Mouse (Mus musculus): ENCODE results near the gene Dclk1.

DNA sequence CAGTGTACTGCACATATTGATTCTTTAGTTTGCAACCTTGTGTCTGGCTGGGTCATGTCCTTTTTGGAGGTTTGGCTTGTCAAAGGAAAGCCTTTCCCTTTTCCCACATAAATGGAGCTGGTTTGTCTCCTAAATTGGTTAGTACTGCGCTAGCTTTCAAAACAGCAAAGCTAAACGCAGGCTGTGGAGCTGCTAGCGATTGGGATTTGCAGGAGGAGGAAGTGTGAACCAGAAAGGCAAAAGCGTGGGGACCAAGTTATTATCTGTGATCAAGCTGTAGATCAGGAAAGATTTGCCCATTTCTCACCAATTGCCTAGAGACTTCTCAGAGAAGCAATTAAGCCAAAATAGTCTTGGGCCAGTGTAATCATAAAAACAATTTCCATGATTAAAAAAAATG is 100.3 kb downstream of the Dclk1 start:
- TF ChIP-seq POLR2A (IDR thresholded peaks at IDR 0.05; ENCODE audit: low read depth, low read length) (no peak), CTCF (conservative IDR thresholded peaks at IDR 0.05; ENCODE audit: insufficient read depth, insufficient read length, low read depth, low read length) (no peak)

All from kidney, adult 2 months (tissue).